Mouse (Mus musculus) liver, embryonic 14.5 days (tissue): ENCODE results near the gene Gm44511.
"Not testable (repeated sequence)": the region's sequence is repeated elsewhere in the genome, so short reads cannot be mapped to it uniquely, and the experiment has no call there.

Source experiments
- CTCF ChIP-seq: IDR thresholded peaks from 2 replicates; pipeline ENCODE4 v1.5.1; 2016; ENCODE audit warnings: antibody characterized with exemption, low read depth, control low read depth
- EP300 ChIP-seq: IDR thresholded peaks from 2 replicates; pipeline ENCODE4 v1.6.1; 2016; ENCODE audit warnings: antibody characterized with exemption, low read depth

- TF ChIP-seq EP300, CTCF: not testable (repeated sequence)
Observed at GRCm38 (mm10) chr6:128790491-128790994, 35.6 kb downstream of the Gm44511 start.
